Mouse (Mus musculus): ENCODE data around the gene Sp6.

- no peak for TF ChIP-seq GATA1 (IDR thresholded peaks at IDR 0.05; ENCODE audit: low read length)
- TF ChIP-seq TAL1 (IDR thresholded peaks at IDR 0.05; ENCODE audit: low read length) = no peak
Observed at GRCm38 (mm10) chr11:97031977-97032376, 18.8 kb downstream of the Sp6 start.
